Mouse (Mus musculus) cerebellum, adult 11 months (tissue): ENCODE results near the gene Prkce.
A peak's percentile ranks its signal among the peaks of the same experiment; 100 is the strongest.

ENCODE experiments used
- DNase-seq: peaks from one replicate; pipeline ENCODE4 v3.0.0; 2022

Gene Prkce

GRCm38 (mm10) chr17:86226198-86226597 lies 58.6 kb downstream of the Prkce start:
- no peak for DNase-seq

- DNase-seq = no peak
Measured at GRCm38 (mm10) chr17:86226635-86227034, 59.0 kb downstream of the Prkce start.

- DNase-seq = no peak
Measured at GRCm38 (mm10) chr17:86227389-86227788, 59.8 kb downstream of the Prkce start.

- no peak for DNase-seq
Measured at GRCm38 (mm10) chr17:86228850-86229249, 61.3 kb downstream of the Prkce start.

- DNase-seq = no peak
Measured at GRCm38 (mm10) chr17:86230141-86230633, 62.6 kb downstream of the Prkce start.

- peak; percentile 70 for DNase-seq
Measured at GRCm38 (mm10) chr17:86231741-86232179, 64.2 kb downstream of the Prkce start.

- DNase-seq = no peak
Measured at GRCm38 (mm10) chr17:86232248-86232647, 64.7 kb downstream of the Prkce start.

- DNase-seq = no peak
Measured at GRCm38 (mm10) chr17:86234587-86235150, 67.1 kb downstream of the Prkce start.

- peak; percentile 86 for DNase-seq
Measured at GRCm38 (mm10) chr17:86236026-86236712, 68.6 kb downstream of the Prkce start.

- peak; percentile 55 for DNase-seq
Measured at GRCm38 (mm10) chr17:86236861-86237763, 69.5 kb downstream of the Prkce start.

GRCm38 (mm10) chr17:86242291-86242690 lies 74.7 kb downstream of the Prkce start:
- no peak for DNase-seq

GRCm38 (mm10) chr17:86243109-86243527 lies 75.5 kb downstream of the Prkce start:
- no peak for DNase-seq

GRCm38 (mm10) chr17:86244397-86244796 lies 76.8 kb downstream of the Prkce start:
- DNase-seq = no peak

- DNase-seq = no peak
Measured at GRCm38 (mm10) chr17:86248832-86249231, 81.2 kb downstream of the Prkce start.

GRCm38 (mm10) chr17:86249499-86250405 lies 82.2 kb downstream of the Prkce start:
- peak; percentile 82 for DNase-seq

GRCm38 (mm10) chr17:86250406-86250905 lies 82.9 kb downstream of the Prkce start:
- DNase-seq = peak; percentile 79

- DNase-seq = no peak
Measured at GRCm38 (mm10) chr17:86253884-86254283, 86.3 kb downstream of the Prkce start.

GRCm38 (mm10) chr17:86254285-86254684 lies 86.7 kb downstream of the Prkce start:
- DNase-seq = peak; percentile 87

- no peak for DNase-seq
Measured at GRCm38 (mm10) chr17:86254978-86255377, 87.4 kb downstream of the Prkce start.

- DNase-seq = no peak
Measured at GRCm38 (mm10) chr17:86256730-86257131, 89.1 kb downstream of the Prkce start.

GRCm38 (mm10) chr17:86261067-86261466 lies 93.5 kb downstream of the Prkce start:
- DNase-seq = no peak
